Mouse (Mus musculus) cerebellum, adult 8-10 months (tissue): ENCODE results near the gene Olfr1264.

Experiments used
- DNase-seq: peaks from one replicate; pipeline ENCODE4 v3.0.0; 2022

Olfr1264 gene

GRCm38 (mm10) chr2:90025477-90025876 is at the start of gene Olfr1264:
Olfr1264 (minus strand) TSS chr2:90025577.
- DNase-seq: no peak

- no peak for DNase-seq
Measured at GRCm38 (mm10) chr2:90070065-90070464, 44.7 kb upstream of the Olfr1264 start.

GRCm38 (mm10) chr2:90063494-90063893 is 38.1 kb upstream of the Olfr1264 start, which contains the start of gene Olfr140:
Olfr140 (minus strand) TSS chr2:90063594.
- DNase-seq: no peak

- no peak for DNase-seq
Measured at GRCm38 (mm10) chr2:90035037-90035436, 9.7 kb upstream of the Olfr1264 start, which contains the start of gene Olfr1265. Olfr1265 (plus strand) TSS chr2:90035337.

- DNase-seq: no peak
Measured at GRCm38 (mm10) chr2:90011831-90012230, 13.5 kb downstream of the Olfr1264 start, which contains the start of gene Olfr1263. Olfr1263 (plus strand) TSS chr2:90012131.

- no peak for DNase-seq
Measured at GRCm38 (mm10) chr2:89999845-90000244, 25.5 kb downstream of the Olfr1264 start, which contains the start of gene Olfr1262. Olfr1262 (plus strand) TSS chr2:90000145.

- no peak for DNase-seq
Measured at GRCm38 (mm10) chr2:89990921-89991320, 34.5 kb downstream of the Olfr1264 start, which contains the start of gene Olfr1261. Olfr1261 (plus strand) TSS chr2:89991221.

GRCm38 (mm10) chr2:89977709-89978108 is 47.7 kb downstream of the Olfr1264 start:
- DNase-seq: no peak

- DNase-seq: no peak
Measured at GRCm38 (mm10) chr2:89974184-89974583, 51.2 kb downstream of the Olfr1264 start, which contains the start of gene Olfr1260. Olfr1260 (plus strand) TSS chr2:89974340.
